Comparison of ENCODE assay signal across 14 mouse cellular contexts in genomic region chr7:128245547-128245946, GRCm38 (mm10). TPM values are rescaled to one million over a fixed set of nuclear protein-coding genes. Genes with fewer than 3 reads are reported as not detected.
A peak's percentile ranks its signal among the peaks of the same experiment; 100 is the strongest.
DNase-seq lines count a peak whose midpoint lies in the region; ATAC-seq lines count a peak whose summit lies in the region.
"Had no signal": no experiment of that assay in that cellular context is flagged by ENCODE, and none has a peak within 500 bp of the region (broad histone marks: within the 10 kb centered on the region; RNA-seq: fewer than 3 reads in every experiment).

No protein-coding gene starts in this region.

- no peaks in the 10 kb centered on the region for H3K27me3 ChIP-seq in heart, embryonic 12.5 days (replicated peaks)
- no peaks in the 10 kb centered on the region for H3K27me3 ChIP-seq in limb, embryonic 11.5 days (ENCODE audit: control insufficient read depth, insufficient read depth, low read length)
- H3K27me3 ChIP-seq in limb, embryonic 10.5 days (ENCODE audit: low read depth, poor library complexity, severe bottlenecking) = no peaks in the 10 kb centered on the region; the same call in 1 of the 2 replicates
- H3K27me3 ChIP-seq in heart, embryonic 16.5 days (ENCODE audit: control insufficient read depth, insufficient read depth, low read length) = no peaks in the 10 kb centered on the region
- no peaks in the 10 kb centered on the region for H3K27me3 ChIP-seq in neural tube, embryonic 15.5 days (replicated peaks)
- H3K27me3 ChIP-seq: hindbrain, embryonic 15.5 days had no signal

- intact Hi-C loops in heart, postnatal 10 days (cut with DNase I) = loop anchor here (5.0 to 10.0 kb wide), 2 partner anchors 52 to 459 kb away; partner anchors contain the start of gene BC017158

- 88% methylated on average over 4 of the region's 4 CpGs for WGBS in heart, embryonic 12.5 days
- WGBS in limb, embryonic 11.5 days = 85% methylated on average over 4 of the region's 4 CpGs
- 94% methylated on average over 4 of the region's 4 CpGs for WGBS in limb, embryonic 10.5 days
- WGBS in heart, embryonic 16.5 days = 90% methylated on average over 4 of the region's 4 CpGs
- 88% methylated on average over 4 of the region's 4 CpGs for WGBS in neural tube, embryonic 15.5 days

- DNase-seq in heart, postnatal 10 days = no peak
- no peak for DNase-seq in limb, embryonic 11.5 days (ENCODE audit: low spot score)
- no peak for DNase-seq in limb, embryonic 10.5 days (ENCODE audit: low spot score)
- no peak for DNase-seq in kidney, postnatal 36 days
- no peak for DNase-seq in adrenal gland, adult 2 months
- DNase-seq: right cerebral cortex, postnatal 4 days had no signal

- H3K4me2 ChIP-seq in heart, embryonic 12.5 days = peak overlapping the region; percentile 85
- 0 out of 2 replicates have a peak overlapping the region, but pooled peaks have one; percentile 7 for H3K4me2 ChIP-seq in limb, embryonic 11.5 days (ENCODE audit: low read depth, severe bottlenecking)
- H3K4me2 ChIP-seq in heart, embryonic 16.5 days (ENCODE audit: low read depth, low read length) = no peak overlapping the region
- H3K4me2 ChIP-seq in neural tube, embryonic 15.5 days = peak overlapping the region; percentile 59; the same call in 1 of the 2 replicates

- peak overlapping the region; percentile 97; the same call in 1 of the 2 replicates for H3K27ac ChIP-seq in heart, embryonic 12.5 days (ENCODE audit: poor library complexity, severe bottlenecking)
- H3K27ac ChIP-seq in limb, embryonic 11.5 days (replicated peaks; ENCODE audit: low read depth, low read length) = no peak overlapping the region
- no peak overlapping the region for H3K27ac ChIP-seq in limb, embryonic 10.5 days
- H3K27ac ChIP-seq in heart, embryonic 16.5 days (ENCODE audit: low read length) = peak overlapping the region; percentile 99
- no peak overlapping the region for H3K27ac ChIP-seq in neural tube, embryonic 15.5 days (replicated peaks)

- H3K4me3 ChIP-seq in heart, embryonic 12.5 days = no peak overlapping the region
- no peak overlapping the region for H3K4me3 ChIP-seq in limb, embryonic 11.5 days (ENCODE audit: low read depth, low read length)
- no peak overlapping the region for H3K4me3 ChIP-seq in limb, embryonic 10.5 days
- no peak overlapping the region for H3K4me3 ChIP-seq in heart, embryonic 16.5 days (ENCODE audit: low read length)
- H3K4me3 ChIP-seq in neural tube, embryonic 15.5 days (replicated peaks) = no peak overlapping the region
- H3K4me3 ChIP-seq: liver, embryonic 15.5 days had no signal

- peaks cover 67% of the 10 kb centered on the region for H3K36me3 ChIP-seq in heart, embryonic 12.5 days
- peaks cover 16% of the 10 kb centered on the region for H3K36me3 ChIP-seq in limb, embryonic 11.5 days (ENCODE audit: control insufficient read depth, insufficient read depth, low read length)
- H3K36me3 ChIP-seq in limb, embryonic 10.5 days = peaks cover 49% of the 10 kb centered on the region
- H3K36me3 ChIP-seq in heart, embryonic 16.5 days (ENCODE audit: control insufficient read depth, insufficient read depth) = peaks cover 37% of the 10 kb centered on the region
- peaks cover 40% of the 10 kb centered on the region for H3K36me3 ChIP-seq in neural tube, embryonic 15.5 days

- peak overlapping the region; percentile 90 for H3K9ac ChIP-seq in heart, embryonic 12.5 days
- no peak overlapping the region for H3K9ac ChIP-seq in limb, embryonic 11.5 days (ENCODE audit: low read length)
- H3K9ac ChIP-seq in heart, embryonic 16.5 days (ENCODE audit: low read length) = no peak overlapping the region; the same call in 1 of the 2 replicates
- 0 out of 2 replicates have a peak overlapping the region, but pooled peaks have one; percentile 1 for H3K9ac ChIP-seq in neural tube, embryonic 15.5 days (replicated peaks)

- no peak for ATAC-seq in heart, embryonic 12.5 days (ENCODE audit: insufficient number of reproducible peaks, low FRiP score)
- no peak for ATAC-seq in limb, embryonic 11.5 days (ENCODE audit: insufficient number of reproducible peaks, low FRiP score, low TSS enrichment, low read depth)
- ATAC-seq in heart, embryonic 16.5 days (replicated peaks; ENCODE audit: extremely low read depth, insufficient read depth, low FRiP score) = no peak
- no peak for ATAC-seq in neural tube, embryonic 15.5 days (ENCODE audit: low FRiP score)

- H3K4me1 ChIP-seq in heart, embryonic 12.5 days (replicated peaks) = peaks cover 38% of the 10 kb centered on the region
- peaks cover 6% of the 10 kb centered on the region; the same call in 1 of the 2 replicates for H3K4me1 ChIP-seq in limb, embryonic 11.5 days (ENCODE audit: control insufficient read depth, insufficient read depth, low read length)
- H3K4me1 ChIP-seq in limb, embryonic 10.5 days = peaks cover 30% of the 10 kb centered on the region
- peaks cover 22% of the 10 kb centered on the region for H3K4me1 ChIP-seq in heart, embryonic 16.5 days (ENCODE audit: control insufficient read depth, insufficient read depth, low read length)
- peaks cover 23% of the 10 kb centered on the region for H3K4me1 ChIP-seq in neural tube, embryonic 15.5 days

- H3K9me3 ChIP-seq in heart, embryonic 12.5 days (replicated peaks) = no peaks in the 10 kb centered on the region
- H3K9me3 ChIP-seq in limb, embryonic 11.5 days (ENCODE audit: control insufficient read depth, low read length) = no peaks in the 10 kb centered on the region
- H3K9me3 ChIP-seq in limb, embryonic 10.5 days (replicated peaks) = no peaks in the 10 kb centered on the region
- no peaks in the 10 kb centered on the region for H3K9me3 ChIP-seq in heart, embryonic 16.5 days (replicated peaks; ENCODE audit: control insufficient read depth, low read length)
- no peaks in the 10 kb centered on the region for H3K9me3 ChIP-seq in neural tube, embryonic 15.5 days (replicated peaks)
- H3K9me3 ChIP-seq: hindbrain, embryonic 15.5 days; liver, embryonic 15.5 days had no signal

RNA-seq across cellular contexts. Expression of gene Tgfb1i1, which starts 1.1 kb away (rescaled TPM):
- 198 and 202 TPM in 2 replicates for polyA plus RNA-seq in heart, embryonic 12.5 days (2016; fragmentation: Nextera tagmentation; extraction: Ambion mirVana)
- total RNA-seq in heart, postnatal 10 days (2021) = 10 to 100 TPM; 52.1 to 57.0 TPM
- 14.3 and 15.6 TPM in 2 replicates for polyA plus RNA-seq in limb, embryonic 11.5 days (2014; fragmentation: Nextera tagmentation; extraction: Ambion mirVana)
- 12.9 and 14.5 TPM in 2 replicates for polyA plus RNA-seq in limb, embryonic 10.5 days (2016; fragmentation: Nextera tagmentation; extraction: Ambion mirVana)
- 161 and 168 TPM in 2 replicates for polyA plus RNA-seq in heart, embryonic 16.5 days (2015; fragmentation: Nextera tagmentation; extraction: Ambion mirVana)
- 28.4 and 50.2 TPM in 2 replicates for polyA plus RNA-seq in neural tube, embryonic 15.5 days (2015; fragmentation: Nextera tagmentation; extraction: Ambion mirVana)
- total RNA-seq in adrenal gland, adult 2 months (2021) = 10 to 100 TPM; 24.0 to 30.2 TPM
- 35.1 and 35.8 TPM in 2 replicates for polyA plus RNA-seq in adrenal gland, adult 2 months (2012; rRNA removed)

RNA-seq across cellular contexts. Expression of gene 9130023H24Rik, which starts 7.7 kb away (rescaled TPM):
- polyA plus RNA-seq in heart, embryonic 12.5 days (2016; fragmentation: Nextera tagmentation; extraction: Ambion mirVana) = 7.1 and 7.5 TPM in 2 replicates
- 1 to 10 TPM; 4.5 to 5.4 TPM for total RNA-seq in heart, postnatal 10 days (2021)
- 10.2 and 11.4 TPM in 2 replicates for polyA plus RNA-seq in limb, embryonic 11.5 days (2014; fragmentation: Nextera tagmentation; extraction: Ambion mirVana)
- polyA plus RNA-seq in limb, embryonic 10.5 days (2016; fragmentation: Nextera tagmentation; extraction: Ambion mirVana) = 7.7 and 10.6 TPM in 2 replicates
- polyA plus RNA-seq in heart, embryonic 16.5 days (2015; fragmentation: Nextera tagmentation; extraction: Ambion mirVana) = 4.9 and 6.8 TPM in 2 replicates
- 6.4 and 6.6 TPM in 2 replicates for polyA plus RNA-seq in neural tube, embryonic 15.5 days (2015; fragmentation: Nextera tagmentation; extraction: Ambion mirVana)
- 1 to 10 TPM; 5.1 to 8.7 TPM for total RNA-seq in adrenal gland, adult 2 months (2021)
- polyA plus RNA-seq in adrenal gland, adult 2 months (2012; rRNA removed) = 1.4 TPM in 2 replicates

RNA-seq across cellular contexts. Expression of gene Armc5, which starts 8.4 kb away (rescaled TPM):
- 15.3 and 15.7 TPM in 2 replicates for polyA plus RNA-seq in heart, embryonic 12.5 days (2016; fragmentation: Nextera tagmentation; extraction: Ambion mirVana)
- 10 to 100 TPM; 11.7 to 13.3 TPM for total RNA-seq in heart, postnatal 10 days (2021)
- 9.7 and 10.0 TPM in 2 replicates for polyA plus RNA-seq in limb, embryonic 11.5 days (2014; fragmentation: Nextera tagmentation; extraction: Ambion mirVana)
- 17.8 and 20.0 TPM in 2 replicates for polyA plus RNA-seq in limb, embryonic 10.5 days (2016; fragmentation: Nextera tagmentation; extraction: Ambion mirVana)
- polyA plus RNA-seq in heart, embryonic 16.5 days (2015; fragmentation: Nextera tagmentation; extraction: Ambion mirVana) = 12.8 and 13.8 TPM in 2 replicates
- 13.8 and 14.0 TPM in 2 replicates for polyA plus RNA-seq in neural tube, embryonic 15.5 days (2015; fragmentation: Nextera tagmentation; extraction: Ambion mirVana)
- 10 to 100 TPM; 18.6 to 20.1 TPM for total RNA-seq in adrenal gland, adult 2 months (2021)
- polyA plus RNA-seq in adrenal gland, adult 2 months (2012; rRNA removed) = 64.3 and 68.0 TPM in 2 replicates

RNA-seq across cellular contexts. Expression of gene Slc5a2, which starts 19.9 kb away (rescaled TPM):
- 0.11 and 0.23 TPM in 2 replicates for polyA plus RNA-seq in heart, embryonic 12.5 days (2016; fragmentation: Nextera tagmentation; extraction: Ambion mirVana)
- not detected for total RNA-seq in heart, postnatal 10 days (2021)
- polyA plus RNA-seq in limb, embryonic 11.5 days (2014; fragmentation: Nextera tagmentation; extraction: Ambion mirVana) = not detected in 2 replicates
- polyA plus RNA-seq in limb, embryonic 10.5 days (2016; fragmentation: Nextera tagmentation; extraction: Ambion mirVana) = 0.33 and 0.50 TPM in 2 replicates
- 0.11 TPM in 1 of 2 replicates, not detected in the other for polyA plus RNA-seq in heart, embryonic 16.5 days (2015; fragmentation: Nextera tagmentation; extraction: Ambion mirVana)
- 0.10 TPM in 1 of 2 replicates, not detected in the other for polyA plus RNA-seq in neural tube, embryonic 15.5 days (2015; fragmentation: Nextera tagmentation; extraction: Ambion mirVana)
- under 1 TPM in 1 of 2 experiments, not detected in 1; 0.17 TPM for total RNA-seq in adrenal gland, adult 2 months (2021)
- polyA plus RNA-seq in adrenal gland, adult 2 months (2012; rRNA removed) = not detected in 2 replicates
- total RNA-seq: left cerebral cortex, postnatal 10 days had no signal
- polyA plus RNA-seq: hindbrain, embryonic 15.5 days; large intestine, adult 2 months had no signal

RNA-seq across cellular contexts. Expression of gene Cox6a2, which starts 39.4 kb away (rescaled TPM):
- polyA plus RNA-seq in heart, embryonic 12.5 days (2016; fragmentation: Nextera tagmentation; extraction: Ambion mirVana) = 632 and 633 TPM in 2 replicates
- 1,000 to 10,000 TPM; 1,342 to 1,375 TPM for total RNA-seq in heart, postnatal 10 days (2021)
- 0.70 and 0.92 TPM in 2 replicates for polyA plus RNA-seq in limb, embryonic 11.5 days (2014; fragmentation: Nextera tagmentation; extraction: Ambion mirVana)
- polyA plus RNA-seq in limb, embryonic 10.5 days (2016; fragmentation: Nextera tagmentation; extraction: Ambion mirVana) = 0.23 and 0.51 TPM in 2 replicates
- polyA plus RNA-seq in heart, embryonic 16.5 days (2015; fragmentation: Nextera tagmentation; extraction: Ambion mirVana) = 1,071 and 1,148 TPM in 2 replicates
- polyA plus RNA-seq in neural tube, embryonic 15.5 days (2015; fragmentation: Nextera tagmentation; extraction: Ambion mirVana) = 4.3 and 8.2 TPM in 2 replicates
- 1 to 10 TPM in 1 of 2 experiments, not detected in 1; 8.0 TPM for total RNA-seq in adrenal gland, adult 2 months (2021)
- polyA plus RNA-seq in adrenal gland, adult 2 months (2012; rRNA removed) = 1.7 and 2.9 TPM in 2 replicates
- polyA plus RNA-seq: forebrain, embryonic 11.5 days had no signal

Comparison
In these comparisons a context has a peak if more than half of its experiments do, and no peak if none do; other contexts are left out.
1. H3K9ac ChIP-seq: peak in heart, embryonic 12.5 days (single experiment) and neural tube, embryonic 15.5 days (single experiment); none in limb, embryonic 11.5 days (single experiment) and heart, embryonic 16.5 days (single experiment).
2. H3K27ac ChIP-seq: peak in heart, embryonic 12.5 days (single experiment) and heart, embryonic 16.5 days (single experiment); none in limb, embryonic 11.5 days (single experiment), limb, embryonic 10.5 days (single experiment) and neural tube, embryonic 15.5 days (single experiment).